Mouse (Mus musculus) ZHBTc4 (cell line): ENCODE data around the gene Olfr930.

Source experiments
- DNase-seq: peaks from one replicate; pipeline ENCODE4 v3.0.0-alpha.2; 2011; ENCODE audit warnings: low read depth, low spot score

Olfr930 gene

DNA sequence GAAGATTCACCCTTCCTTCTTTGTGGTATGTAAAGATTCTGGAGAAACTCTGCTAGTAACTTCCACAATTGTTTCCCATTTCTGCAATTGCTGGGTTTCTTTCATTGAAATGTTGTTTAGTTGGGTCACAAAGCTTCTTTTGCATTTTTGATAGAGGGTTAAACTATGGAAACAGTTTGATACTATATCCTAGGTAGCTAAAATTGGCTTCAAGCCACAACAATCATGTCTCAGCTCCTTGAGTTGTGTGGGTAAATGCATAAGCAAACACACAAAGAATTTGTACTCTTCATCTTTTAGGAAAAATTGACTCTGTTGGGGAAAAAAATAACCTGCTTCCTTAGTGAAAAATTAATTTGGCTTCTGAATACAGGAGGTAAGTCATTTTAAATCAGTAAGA lies at the start of gene Olfr930:
Gene Olfr930, plus strand, starts transcription at position 301 of the 400 bp plus-strand sequence.
- no peak for DNase-seq

DNA sequence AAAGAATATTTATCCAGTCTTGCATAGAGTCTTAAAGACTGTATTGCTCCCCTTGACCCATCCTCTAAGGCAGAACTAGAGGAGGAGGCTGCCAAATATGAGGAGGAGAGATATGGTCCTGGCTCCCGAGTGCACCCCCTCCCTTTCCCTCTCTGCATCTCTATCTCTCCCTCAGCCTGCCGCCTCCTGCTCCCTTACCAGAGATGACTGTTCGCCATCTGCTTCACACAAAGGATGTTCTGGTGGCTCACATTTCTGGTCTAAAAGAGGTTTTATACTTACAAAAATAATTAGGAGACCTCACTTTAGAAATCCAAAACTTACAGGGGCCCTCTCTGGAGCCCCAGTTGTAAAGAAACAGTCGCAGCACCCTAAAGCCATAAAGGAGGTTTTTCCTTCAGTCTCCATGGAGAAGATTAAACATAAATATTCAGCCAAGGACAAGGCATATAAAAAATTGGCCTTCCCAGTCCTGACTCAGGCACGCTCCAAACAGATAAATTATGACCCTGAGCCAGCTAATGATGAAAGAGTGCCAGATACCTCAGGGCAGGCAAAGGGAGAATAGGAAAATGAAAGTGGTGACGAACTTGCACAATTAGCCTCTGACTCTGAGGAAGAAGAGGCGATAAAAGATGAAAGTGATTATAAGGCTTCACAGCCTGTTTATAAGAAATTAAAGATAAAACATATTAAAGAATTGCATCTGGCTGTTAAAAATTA lies 24.0 kb downstream of the Olfr930 start:
- DNase-seq, result no peak

DNA sequence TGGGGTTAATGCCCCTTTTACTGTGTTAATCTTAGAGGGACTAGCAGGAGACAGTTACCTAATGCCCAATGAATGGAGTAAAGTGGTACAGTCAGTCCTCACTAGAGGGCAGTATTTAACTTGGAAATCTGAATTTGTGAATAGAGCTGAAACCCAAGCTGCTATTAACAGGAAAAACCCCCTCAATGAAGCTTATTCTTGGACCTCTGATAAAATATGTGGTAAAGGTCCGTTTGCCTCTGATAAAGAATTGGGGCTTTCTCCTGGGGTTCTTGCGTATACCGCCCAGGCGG lies 24.5 kb downstream of the Olfr930 start:
- peak; percentile 48 for DNase-seq

DNA sequence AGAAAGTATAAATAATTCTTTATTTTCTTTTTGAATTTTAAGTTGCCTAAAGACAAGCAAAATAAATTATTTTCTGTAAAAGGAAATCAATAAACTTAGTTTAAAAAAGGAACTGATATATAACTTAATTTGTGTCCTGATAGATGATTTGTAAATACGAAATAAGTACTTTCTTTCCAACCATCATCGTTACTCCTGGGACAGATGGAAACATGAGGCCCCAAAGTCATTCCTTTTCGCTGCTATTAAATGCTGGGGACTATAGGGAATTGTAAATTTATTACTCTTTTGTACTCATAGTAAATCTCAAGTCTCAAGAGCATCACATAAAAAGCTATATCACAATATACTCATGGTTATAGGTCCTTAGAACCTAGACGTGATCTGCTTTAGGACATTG lies 42.4 kb downstream of the Olfr930 start, which contains the start of gene Olfr933:
Gene Olfr933, plus strand, starts transcription at position 301 of the 400 bp plus-strand sequence.
- no peak for DNase-seq
